Mouse (Mus musculus) ES-E14 (cell line): Measurements from ENCODE around the gene Ski. TPM values are rescaled to one million over a fixed set of nuclear protein-coding genes. Genes with fewer than 3 reads are reported as not detected.

ENCODE experiments used
- DNase-seq: peaks from one replicate; pipeline ENCODE4 v3.0.0-alpha.2; 2013; ENCODE audit warnings: low read depth, low spot score
- H3K27ac ChIP-seq: 2 replicates; pipeline ENCODE4 v1.5.1; 2012; ENCODE audit warnings: low read depth, mild to moderate bottlenecking, low read length, moderate library complexity, mixed read lengths; ENCODE audit not compliant: poor library complexity, insufficient read depth, severe bottlenecking
- H3K36me3 ChIP-seq: 2 replicates; pipeline ENCODE4 v1.6.1; 2012; ENCODE audit warnings: mild to moderate bottlenecking, low read length, moderate library complexity, mixed read lengths; ENCODE audit not compliant: control insufficient read depth, poor library complexity, insufficient read depth, severe bottlenecking
- H3K4me1 ChIP-seq, 2 experiments: fragments of 150-350 bp in 1 of 2; sonication (generic) in 1 of 2; 2 replicates each; pipeline ENCODE4 v1.6.1; 2012; ENCODE audit warnings: low read length in 2 of 2, mild to moderate bottlenecking in 1 of 2, mixed read lengths in 1 of 2; ENCODE audit not compliant: control insufficient read depth in 2 of 2, insufficient read depth in 2 of 2, poor library complexity in 1 of 2
- H3K4me3 ChIP-seq, 2 experiments: fragments of 150-350 bp in 1 of 2; sonication (generic) in 1 of 2; 2 replicates each; pipeline ENCODE4 v1.5.1; 2012; ENCODE audit warnings: low read length in 2 of 2, low read depth in 1 of 2, mild to moderate bottlenecking in 1 of 2, mixed read lengths in 1 of 2; ENCODE audit not compliant: insufficient read depth in 1 of 2, poor library complexity in 1 of 2, severe bottlenecking in 1 of 2
- H3K9ac ChIP-seq: 2 replicates; pipeline ENCODE4 v1.6.1; 2012; ENCODE audit warnings: low read depth, mild to moderate bottlenecking, low read length, mixed read lengths; ENCODE audit not compliant: poor library complexity, insufficient read depth, severe bottlenecking
- H3K9me3 ChIP-seq: fragments of 150-350 bp; sonication (generic); 2 replicates; pipeline ENCODE4 v1.6.1; 2012; ENCODE audit warnings: low read depth, mild to moderate bottlenecking, low read length; ENCODE audit not compliant: control insufficient read depth, insufficient read depth
- CHD2 ChIP-seq: IDR thresholded peaks from 2 replicates; pipeline ENCODE4 v1.6.1; 2014; ENCODE audit warnings: mild to moderate bottlenecking, low read depth, low read length, inconsistent platforms
- HCFC1 ChIP-seq: IDR thresholded peaks from 2 replicates; pipeline ENCODE4 v1.6.1; 2012; ENCODE audit warnings: low read length, inconsistent platforms, borderline replicate concordance; ENCODE audit not compliant: insufficient read depth
- MAFK ChIP-seq: IDR thresholded peaks from 2 replicates; pipeline ENCODE4 v1.6.1; 2014; ENCODE audit warnings: mild to moderate bottlenecking, low read depth, low read length, inconsistent platforms; ENCODE audit not compliant: insufficient read depth
- ZC3H11A ChIP-seq: IDR thresholded peaks from 2 replicates; pipeline ENCODE4 v1.6.1; 2012; ENCODE audit warnings: low read depth, mild to moderate bottlenecking, inconsistent platforms, low read length, borderline replicate concordance
- ZNF384 ChIP-seq: IDR thresholded peaks from 2 replicates; pipeline ENCODE4 v1.6.1; 2012; ENCODE audit warnings: low read depth, low read length, inconsistent platforms
- in situ Hi-C, 2 experiments: fragments of 600-800 bp; cut with MboI; formaldehyde crosslinking; loops; one replicate each; pipeline ENCODE4 v1.15.1; 2025; ENCODE audit warnings: low sequenced_read_pairs in 2 of 2, inconsistent platforms in 1 of 2; ENCODE audit not compliant: unreplicated experiment in 2 of 2
- total RNA-seq: library from RNA; depleted of rRNA; stranded (reverse); fragments of 300-350 nt; gene quantifications from 2 replicates; pipeline ENCODE4 v1.2.3, GENCODE M21; 2012

Gene Ski
- total RNA-seq, 1 experiment = 30.2 TPM

- H3K9ac ChIP-seq = no peak overlapping the region
- TF ChIP-seq HCFC1 (no peak), ZNF384 (no peak), MAFK (no peak), CHD2 (no peak), ZC3H11A (no peak)
- no peak overlapping the region for H3K4me3 ChIP-seq
- peaks cover 2 to 5% of the 10 kb centered on the region in 2 experiments; a peak in 2 of 4 replicates for H3K4me1 ChIP-seq
- no peak overlapping the region for H3K27ac ChIP-seq
- DNase-seq = no peak
- in situ Hi-C loops = loop anchor here in 1 of 2 experiments (25.0 kb wide), 1 partner anchor 347 kb away; the partner anchor contains the start of gene Fam213b
- no peaks in the 10 kb centered on the region for H3K9me3 ChIP-seq
- H3K36me3 ChIP-seq = no peaks in the 10 kb centered on the region
Measured at GRCm38 (mm10) chr4:155234371-155235310, 12.2 kb upstream of the Ski start.

DNA sequence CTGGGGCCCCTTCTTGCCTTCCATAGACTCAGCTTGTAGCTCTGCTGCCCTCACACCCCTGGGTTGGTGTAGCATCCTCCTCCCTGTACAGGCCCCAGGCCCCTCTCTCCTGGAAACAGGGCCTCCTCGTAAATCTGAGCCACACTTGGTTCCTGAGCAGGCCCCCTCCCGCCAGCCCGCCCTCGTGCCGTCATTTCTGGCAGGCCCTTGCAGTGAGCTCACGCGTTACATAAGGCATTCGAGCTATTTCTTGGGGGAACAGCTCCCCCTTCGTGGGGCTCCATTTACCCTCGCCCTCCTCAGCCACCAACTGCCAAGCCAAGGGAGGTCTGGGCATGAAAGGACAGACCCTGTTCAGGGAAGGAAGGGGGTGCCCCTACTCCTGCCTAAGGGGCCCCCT lies 11.5 kb upstream of the Ski start:
- in situ Hi-C loops = loop anchor here in 1 of 2 experiments (25.0 kb wide), 1 partner anchor 347 kb away; the partner anchor contains the start of gene Fam213b
- Histone ChIP-seq H3K36me3 (no peaks in the 10 kb centered on the region), H3K4me1 (peaks cover 2 to 5% of the 10 kb centered on the region in 2 experiments; a peak in 2 of 4 replicates), H3K9ac (no peak overlapping the region), H3K9me3 (no peaks in the 10 kb centered on the region), H3K4me3 (no peak overlapping the region), H3K27ac (no peak overlapping the region)
- TF ChIP-seq HCFC1 = no peak
- TF ChIP-seq MAFK = no peak
- TF ChIP-seq ZC3H11A = no peak
- TF ChIP-seq CHD2 = no peak
- no peak for TF ChIP-seq ZNF384
- DNase-seq = no peak

- no peak overlapping the region for H3K9ac ChIP-seq
- no peak overlapping the region for H3K4me3 ChIP-seq
- H3K27ac ChIP-seq = no peak overlapping the region
- H3K4me1 ChIP-seq = peaks cover 0 to 3% of the 10 kb centered on the region in 2 experiments; a peak in 1 of 4 replicates
- DNase-seq = no peak
- TF ChIP-seq MAFK = no peak
- no peaks in the 10 kb centered on the region for H3K9me3 ChIP-seq
- H3K36me3 ChIP-seq = no peaks in the 10 kb centered on the region
- in situ Hi-C loops = loop anchor here in 1 of 2 experiments (25.0 kb wide), 1 partner anchor 341 kb away; the partner anchor contains the start of gene Fam213b
Measured at GRCm38 (mm10) chr4:155228461-155228860, 6.1 kb upstream of the Ski start.

DNA sequence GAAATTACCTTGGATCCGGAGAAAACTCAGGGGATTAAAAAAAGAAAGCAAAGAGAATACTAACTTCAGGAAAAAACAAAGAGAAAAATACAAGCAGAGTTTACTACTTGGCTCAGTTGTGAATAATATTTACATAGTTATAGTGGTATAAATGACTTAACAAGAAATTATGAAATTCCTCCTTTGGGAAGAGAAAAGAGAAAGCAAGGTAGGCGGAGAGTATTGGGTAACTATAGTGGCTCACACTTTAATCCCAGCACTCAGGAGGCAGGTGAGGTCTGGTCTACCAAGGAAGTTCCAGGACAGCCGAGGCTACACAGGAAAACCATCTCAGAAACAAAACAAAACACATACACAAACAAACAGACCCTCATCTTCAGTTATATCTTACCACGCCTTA lies 5.6 kb upstream of the Ski start:
- H3K9ac ChIP-seq = no peak overlapping the region
- no peak for DNase-seq
- no peak overlapping the region for H3K27ac ChIP-seq
- no peaks in the 10 kb centered on the region for H3K36me3 ChIP-seq
- H3K4me3 ChIP-seq = no peak overlapping the region
- TF ChIP-seq CHD2 (no peak), MAFK (no peak), HCFC1 (no peak), ZNF384 (no peak), ZC3H11A (no peak)
- in situ Hi-C loops = loop anchor here in 1 of 2 experiments (25.0 kb wide), 1 partner anchor 341 kb away; the partner anchor contains the start of gene Fam213b
- peaks cover 0 to 3% of the 10 kb centered on the region in 2 experiments; a peak in 1 of 4 replicates for H3K4me1 ChIP-seq
- H3K9me3 ChIP-seq = no peaks in the 10 kb centered on the region
